Mouse (Mus musculus): Measurements from ENCODE around the gene Grik2.

- no peak for TF ChIP-seq CTCF (IDR thresholded peaks at IDR 0.05; ENCODE audit: low read depth, low read length)
- TF ChIP-seq POLR2A (IDR thresholded peaks at IDR 0.05; ENCODE audit: borderline replicate concordance, low read depth, low read length) = no peak
These were observed 1.1 kb upstream of the Grik2 start for GRCm38 (mm10) chr10:49789711-49790110.

Measured in bone marrow macrophage, adult 2 months (primary cell).